Mouse (Mus musculus) left cerebral cortex, adult 9 months (tissue): ENCODE data around the gene Rgs12.

Source experiments
- DNase-seq, 2 experiments: peaks; one replicate each; pipeline ENCODE4 v3.0.0; 2022; ENCODE audit warnings: low spot score in 2 of 2

Rgs12 gene

DNA sequence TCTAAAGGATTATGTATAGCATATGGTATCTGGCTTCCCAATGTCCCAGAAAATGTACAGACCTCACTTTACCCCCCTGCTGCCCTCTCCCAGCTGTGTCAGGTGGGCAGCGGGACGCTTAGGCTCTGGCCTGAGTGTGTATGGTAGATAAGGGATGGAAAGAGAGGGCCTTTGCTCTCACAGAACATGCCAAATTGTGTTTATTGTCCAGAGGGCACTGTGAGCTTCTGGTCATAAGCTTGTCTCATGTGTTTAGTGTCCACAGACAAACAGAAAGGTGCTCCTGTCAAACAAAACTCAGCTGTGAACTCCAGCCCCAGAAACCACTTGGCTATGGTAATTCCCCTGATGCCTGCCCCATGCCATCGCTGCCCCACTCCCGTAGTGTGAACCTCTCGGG is 80.5 kb downstream of the Rgs12 start:
- no peak for DNase-seq

DNA sequence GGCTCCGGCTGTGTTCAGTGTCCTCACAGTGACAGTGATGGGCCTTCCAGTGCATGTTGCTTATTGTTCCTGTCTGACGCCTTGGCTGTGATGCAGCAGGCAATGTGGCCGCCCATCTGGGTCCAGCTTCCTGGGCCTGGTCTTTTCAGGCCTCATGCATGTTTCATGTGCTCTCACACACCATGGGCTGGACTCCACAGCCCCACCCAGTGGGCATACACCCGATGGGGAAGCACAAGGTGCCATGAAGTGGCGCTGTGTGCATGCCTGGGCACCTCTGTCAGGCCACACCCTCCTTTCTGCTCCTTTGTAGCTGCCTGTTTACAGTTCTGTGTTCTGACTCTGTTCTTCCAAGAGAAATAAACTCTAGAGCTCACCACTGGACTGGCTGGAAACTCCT is 83.8 kb downstream of the Rgs12 start:
- no peak for DNase-seq

DNA sequence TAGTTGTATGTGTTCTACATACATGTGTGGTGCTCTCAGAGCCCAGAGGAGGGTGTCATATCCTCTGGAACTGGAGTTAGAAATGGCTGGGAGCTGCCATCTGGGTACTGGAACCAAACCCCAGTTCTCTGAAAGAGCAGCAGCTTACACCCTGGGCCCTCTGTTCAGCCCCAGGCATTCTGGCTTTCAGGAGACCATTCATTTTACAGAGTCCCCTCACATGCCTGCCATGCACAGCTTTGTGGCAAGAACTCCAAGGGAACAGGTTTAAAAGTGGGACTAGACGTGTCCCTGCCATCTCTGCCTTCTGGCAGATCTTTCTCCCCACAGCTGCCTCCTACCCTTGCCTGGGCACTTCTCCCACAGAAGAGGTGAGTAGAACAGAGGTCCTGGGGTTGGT is 84.4 kb downstream of the Rgs12 start:
- DNase-seq, result no peak

DNA sequence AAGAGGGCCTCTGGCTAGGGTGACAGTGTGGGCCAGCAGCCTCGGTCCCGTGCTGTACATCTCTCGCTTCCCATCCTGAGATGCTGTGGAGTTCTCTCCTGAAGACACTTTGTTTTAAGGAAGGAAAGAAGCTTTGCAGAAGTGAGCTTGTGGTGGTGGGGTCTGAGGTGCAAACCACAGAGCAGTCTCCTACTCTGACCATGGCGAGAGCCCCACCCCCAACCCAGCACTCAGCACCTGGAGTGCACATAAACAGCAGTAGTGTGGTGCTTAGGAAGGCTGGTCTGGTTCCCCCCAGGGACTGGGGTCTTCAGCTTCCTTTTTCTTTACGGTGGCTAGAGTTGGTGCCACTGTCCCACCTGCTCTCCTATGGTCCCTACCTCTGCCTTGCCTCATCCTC is 85.9 kb downstream of the Rgs12 start:
- DNase-seq, result no peak

DNA sequence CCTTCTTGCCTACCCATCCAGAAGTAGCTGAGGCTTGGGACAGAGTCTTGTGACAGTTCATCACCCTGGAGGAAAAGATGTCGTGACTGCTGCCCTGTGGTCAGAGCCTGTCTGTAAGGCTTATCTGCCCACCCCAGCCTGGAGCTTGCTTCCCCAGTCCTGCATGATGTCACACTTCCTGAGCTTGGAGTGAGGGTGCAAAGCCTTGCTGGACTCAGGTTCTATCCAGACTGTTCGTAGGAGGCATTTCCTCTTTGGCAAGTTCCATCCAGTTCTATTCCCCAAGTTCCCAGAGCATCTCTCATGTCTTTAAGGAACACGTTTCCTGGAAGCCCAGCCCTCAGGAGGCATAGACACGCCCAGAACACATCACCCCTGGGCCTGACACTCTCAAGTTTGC is 86.5 kb downstream of the Rgs12 start:
- DNase-seq, result no peak

DNA sequence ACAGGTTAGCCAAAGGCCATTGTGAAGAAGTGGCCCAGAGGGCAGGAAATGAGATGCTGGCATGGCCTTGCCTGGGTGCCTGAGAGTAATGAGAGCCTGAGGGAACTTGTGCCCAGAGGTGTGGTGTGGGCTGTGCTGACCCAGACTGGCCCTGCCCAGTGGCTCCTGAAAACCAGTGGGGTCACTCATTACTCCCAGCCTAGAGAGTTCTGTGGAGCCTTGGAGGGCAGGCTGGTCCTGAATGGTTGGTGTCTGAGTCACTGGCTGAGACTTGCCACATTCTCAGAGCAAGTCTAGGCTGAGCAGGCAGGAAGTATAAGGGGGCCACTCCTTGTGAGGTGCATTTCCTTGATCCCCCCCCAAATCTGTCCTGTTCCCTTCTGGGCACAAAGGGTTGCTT is 88.2 kb downstream of the Rgs12 start:
- DNase-seq, result no peak

DNA sequence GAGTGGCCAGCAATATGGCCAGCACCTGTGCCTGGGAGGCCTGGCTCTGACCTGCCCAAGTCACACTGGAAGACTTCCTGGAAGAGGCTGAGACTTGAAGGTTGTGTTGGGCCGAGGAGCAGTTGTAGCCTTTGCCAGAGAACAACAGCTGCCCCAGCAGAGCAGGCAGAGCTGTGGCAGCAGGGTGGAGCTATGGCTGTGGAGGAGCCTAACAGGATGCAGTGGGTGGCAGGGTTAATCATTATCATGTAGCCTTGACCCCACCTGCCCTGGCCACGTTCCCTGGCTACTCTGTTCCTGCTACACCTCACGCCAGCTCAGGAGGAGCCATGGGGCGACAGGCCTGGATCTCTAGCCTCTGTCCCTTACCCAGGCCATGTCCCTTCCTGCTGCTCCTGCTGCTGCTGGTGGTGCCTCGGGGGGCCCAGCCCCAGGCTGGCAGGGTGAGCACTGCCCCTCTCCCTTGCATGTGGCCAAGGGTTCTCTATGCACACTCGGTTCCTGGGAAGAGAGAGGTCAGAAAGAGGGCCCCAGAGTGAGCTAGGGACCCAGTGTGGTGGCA is 92.1 kb downstream of the Rgs12 start, which contains the start of gene Hgfac:
Gene Hgfac, plus strand, starts transcription at position 242 of the 562 bp plus-strand sequence.
- no peak for DNase-seq

DNA sequence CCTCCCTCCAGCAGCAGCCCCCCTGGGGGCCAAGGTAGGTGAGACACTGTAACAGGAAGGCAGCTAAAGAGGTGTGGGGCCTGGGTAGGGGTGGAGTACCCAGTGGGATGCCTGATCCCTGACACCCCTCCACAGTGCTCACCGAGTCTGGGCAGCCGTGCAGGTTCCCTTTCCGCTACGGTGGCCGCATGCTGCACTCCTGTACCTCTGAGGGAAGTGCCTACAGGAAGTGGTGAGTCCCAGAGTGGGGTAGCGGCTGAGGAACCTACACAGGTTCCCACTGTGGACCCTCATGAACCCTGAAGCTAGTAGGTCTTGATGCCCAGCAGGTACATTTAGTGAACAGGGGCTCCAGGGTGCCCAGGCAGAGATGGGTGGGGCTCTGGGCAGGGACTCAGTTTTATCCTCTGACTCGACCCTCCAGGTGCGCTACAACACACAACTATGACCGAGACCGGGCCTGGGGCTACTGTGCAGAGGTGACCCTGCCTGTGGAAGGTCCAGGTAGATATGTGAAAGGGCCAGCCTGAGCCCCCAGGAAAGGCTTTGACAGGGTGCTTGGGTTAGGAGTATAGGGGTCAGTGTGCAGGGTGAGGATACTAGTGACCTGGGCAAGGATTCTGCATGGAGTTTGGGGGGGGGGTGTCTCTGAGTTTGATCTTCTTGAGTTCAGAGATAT is 93.3 kb downstream of the Rgs12 start:
- DNase-seq, result no peak

DNA sequence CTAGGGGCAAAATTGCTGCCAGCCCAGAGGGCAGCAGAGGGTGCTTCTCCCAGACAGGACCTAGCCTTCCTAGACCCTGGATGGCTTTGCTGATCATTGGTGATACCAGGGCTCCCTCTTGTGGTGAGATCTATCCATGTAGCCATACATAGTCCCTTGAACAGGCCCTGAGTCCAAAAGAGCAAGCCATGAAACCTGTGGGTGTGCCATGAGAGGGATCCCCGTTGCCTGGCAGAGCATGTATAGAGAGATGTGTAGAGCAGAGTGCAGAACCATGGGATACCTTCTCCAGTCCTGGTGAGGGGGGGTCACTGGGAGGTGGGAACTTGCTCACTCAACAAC is 93.8 kb downstream of the Rgs12 start:
- peak; percentile 35 to 89 for DNase-seq

DNA sequence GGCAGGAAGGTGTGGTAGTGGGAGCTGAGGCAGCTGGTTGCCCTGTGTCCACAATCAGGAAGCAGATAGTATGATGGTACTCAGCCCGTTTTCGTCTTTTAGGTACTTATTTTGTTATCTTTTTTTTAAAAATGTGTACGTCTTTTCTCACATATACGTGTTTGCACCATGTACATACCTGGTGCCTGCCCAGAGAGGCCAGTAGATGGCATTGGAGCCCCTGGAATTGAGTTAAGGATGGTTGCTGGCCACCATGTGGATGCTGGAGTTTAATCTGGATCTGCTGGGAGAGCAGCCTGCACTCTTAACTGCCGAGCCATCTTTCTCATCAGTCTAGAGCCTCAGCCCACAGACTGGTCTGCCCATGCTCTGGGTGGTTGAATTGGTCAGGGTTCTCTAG is 101.3 kb downstream of the Rgs12 start:
- no peak for DNase-seq

DNA sequence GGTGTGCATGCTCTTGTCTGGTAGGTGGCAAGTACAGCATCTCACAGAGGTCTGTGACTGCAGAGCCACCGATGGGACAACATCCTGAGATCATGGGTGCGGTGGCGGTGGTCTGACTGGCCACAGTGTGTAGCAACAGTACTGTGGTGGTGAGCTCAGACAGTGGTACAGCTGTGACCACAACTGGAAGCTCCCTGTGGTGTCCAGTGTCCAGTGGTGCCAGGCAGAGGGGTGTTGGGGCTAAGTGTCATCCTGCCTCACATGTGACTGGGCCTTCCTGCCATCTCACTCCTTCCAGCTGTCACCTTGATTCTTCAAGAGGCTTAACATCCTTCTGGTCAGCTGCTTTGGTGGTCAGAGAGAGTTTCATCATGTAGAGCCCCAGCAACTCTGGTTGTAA is 105.4 kb downstream of the Rgs12 start:
- DNase-seq, result no peak

DNA sequence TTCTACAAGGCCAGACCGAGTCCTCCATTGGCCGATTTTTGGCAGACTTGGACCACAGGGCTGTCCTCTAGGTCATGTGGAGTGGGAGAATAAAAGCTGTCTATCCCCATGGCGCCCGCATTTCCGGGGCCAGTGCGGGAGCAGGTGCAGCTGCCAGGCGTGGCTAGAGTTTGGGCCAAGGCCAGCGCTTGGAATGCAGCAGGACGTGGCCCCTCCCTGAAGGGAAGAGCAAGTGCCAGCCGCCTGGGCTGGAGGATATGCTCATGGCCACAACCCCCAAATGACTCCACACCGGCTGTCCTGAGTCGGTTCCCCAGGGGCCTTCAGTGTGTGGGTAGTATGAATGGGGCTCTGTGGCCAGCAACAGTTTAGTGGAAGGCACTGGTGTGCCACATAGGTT is 105.8 kb downstream of the Rgs12 start:
- DNase-seq, result no peak

DNA sequence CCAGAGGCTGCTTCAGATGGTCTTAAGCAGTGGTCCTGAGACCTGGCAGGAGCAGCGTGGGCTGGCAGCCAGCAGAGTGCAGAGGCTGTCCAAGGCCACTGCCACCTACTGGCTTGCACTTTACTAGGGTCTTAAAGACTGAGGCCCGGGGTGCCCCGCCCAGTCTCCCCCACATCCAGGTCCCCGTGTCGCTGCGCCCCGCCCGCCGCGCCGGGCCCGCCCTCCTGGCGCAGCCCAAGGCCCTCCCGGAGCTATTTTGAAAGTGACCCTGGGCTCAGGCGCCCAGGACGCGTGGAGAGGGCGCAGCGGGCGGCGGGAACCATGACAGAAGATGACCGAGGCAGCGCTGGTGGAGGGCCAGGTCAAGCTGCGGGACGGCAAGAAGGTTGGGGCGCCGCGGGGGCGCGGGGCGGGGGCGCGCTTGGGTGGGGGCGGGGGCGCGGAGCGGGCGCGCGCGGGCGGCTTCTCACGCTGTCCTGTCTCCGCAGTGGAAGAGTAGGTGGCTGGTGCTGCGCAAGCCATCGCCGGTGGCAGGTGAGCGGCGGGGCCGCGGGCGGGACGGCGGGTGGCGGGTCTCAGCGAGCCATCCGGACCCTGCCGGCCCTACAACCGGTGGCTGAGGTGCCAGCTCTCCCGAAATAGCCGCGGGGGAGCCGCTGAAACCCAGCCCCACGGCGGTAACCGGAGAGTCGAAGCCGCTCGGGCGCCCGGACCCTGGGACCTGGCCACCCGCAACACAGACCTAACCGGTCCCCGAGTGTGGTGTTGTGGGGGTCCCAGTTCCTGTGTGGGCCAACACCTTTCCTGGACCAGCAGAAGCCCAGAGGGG is 107.6 kb downstream of the Rgs12 start, which contains the start of gene Dok7:
Gene Dok7, plus strand, starts transcription at position 163 of the 829 bp plus-strand sequence.
- peak; percentile 30 to 56 for DNase-seq

DNA sequence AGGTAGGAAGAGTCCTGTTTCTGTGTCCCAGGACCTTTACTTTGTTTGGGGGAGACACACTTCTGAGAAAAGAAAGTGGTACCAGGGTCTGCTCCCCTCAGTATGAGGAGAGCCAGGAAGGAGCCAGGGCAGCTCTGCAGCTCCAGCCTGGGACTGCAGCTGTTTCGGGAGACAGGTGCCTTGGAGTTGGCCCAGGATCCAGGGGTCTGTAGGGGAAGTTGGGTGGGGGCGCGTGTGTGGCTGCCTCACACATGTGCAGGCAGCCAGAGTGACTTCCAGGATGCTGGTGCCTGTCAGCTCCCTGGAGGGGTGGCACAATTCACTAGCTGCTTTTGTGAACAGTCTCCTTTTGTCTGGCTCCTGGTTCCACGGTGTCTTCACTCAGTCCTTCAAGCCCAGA is 108.3 kb downstream of the Rgs12 start:
- DNase-seq, result no peak

DNA sequence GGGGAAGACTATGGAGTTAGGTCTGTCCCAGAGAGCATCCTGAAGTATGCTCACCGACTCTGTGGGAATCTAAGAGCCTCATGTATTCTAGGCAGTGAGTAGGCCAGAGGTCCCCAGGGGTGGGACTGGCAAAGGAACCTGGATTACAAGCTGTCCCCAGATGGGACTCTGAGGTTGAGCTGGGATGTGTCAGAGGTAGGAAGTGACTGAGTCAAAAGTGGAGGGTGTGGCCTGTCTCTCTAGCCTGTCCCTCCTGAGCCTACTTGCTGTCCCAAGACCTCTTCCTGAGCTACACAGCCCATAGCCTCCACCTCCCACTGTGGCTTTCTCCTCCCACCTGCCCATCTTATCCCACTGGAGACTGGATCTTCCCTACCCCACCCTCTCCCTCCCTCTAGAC is 109.0 kb downstream of the Rgs12 start:
- DNase-seq, result no peak

DNA sequence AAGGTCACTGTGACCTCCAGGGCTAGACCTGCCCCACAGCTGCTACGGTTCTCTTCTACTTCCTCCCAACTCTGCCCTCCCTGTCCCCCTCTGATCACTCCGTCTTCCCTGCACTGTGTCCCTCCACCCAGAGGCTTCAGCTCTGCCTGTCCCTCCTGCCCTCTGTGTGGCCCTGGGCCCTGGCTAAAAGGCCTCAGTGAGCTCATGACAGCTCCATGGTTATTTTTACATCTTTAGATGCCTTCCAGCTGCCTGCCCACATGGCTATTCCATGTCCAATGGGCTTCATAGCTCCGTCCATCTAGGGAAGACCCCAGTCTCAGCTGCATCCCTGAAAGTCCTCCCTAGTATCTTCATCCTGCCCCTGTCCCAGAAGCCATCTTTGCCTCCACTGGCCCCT is 110.9 kb downstream of the Rgs12 start:
- no peak for DNase-seq

DNA sequence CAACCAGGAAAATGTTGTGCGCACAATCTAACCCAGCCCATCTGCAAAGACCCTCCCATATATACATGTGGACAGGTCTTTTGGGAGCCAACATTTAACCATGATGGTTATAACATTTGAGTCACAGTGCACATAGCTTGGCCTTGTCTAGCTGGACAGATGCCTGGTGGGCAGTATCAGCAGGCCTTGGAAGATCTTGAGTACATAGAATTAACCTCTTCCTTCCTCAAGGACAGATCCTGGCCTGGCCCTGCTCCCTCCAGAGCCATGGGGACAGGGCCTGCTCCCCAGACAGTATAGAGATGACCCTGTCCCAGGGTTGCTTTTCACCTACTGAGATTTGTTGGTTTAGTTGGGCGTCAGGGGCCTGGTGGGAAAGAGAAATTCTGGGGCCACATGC is 120.6 kb downstream of the Rgs12 start:
- DNase-seq, result no peak

DNA sequence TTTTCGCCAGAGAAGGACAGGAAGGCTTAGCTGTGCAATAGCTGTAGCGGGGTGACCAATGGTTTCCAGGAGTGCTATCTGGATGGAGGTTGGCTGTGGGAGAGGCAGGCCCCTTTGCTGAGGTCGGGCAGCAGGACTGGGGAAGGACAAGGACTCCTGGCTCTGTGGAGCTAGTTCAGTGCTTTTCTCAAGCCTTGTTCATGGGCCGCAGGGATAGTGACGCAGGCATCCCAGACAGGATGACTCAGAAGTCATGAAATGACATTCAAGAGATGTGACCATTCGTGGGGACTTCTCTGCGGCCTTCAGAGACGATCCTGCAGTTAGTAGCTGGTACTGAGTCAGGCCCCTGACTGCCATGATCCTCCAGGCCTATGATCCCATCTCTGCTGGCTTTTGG is 121.1 kb downstream of the Rgs12 start:
- DNase-seq, result no peak

DNA sequence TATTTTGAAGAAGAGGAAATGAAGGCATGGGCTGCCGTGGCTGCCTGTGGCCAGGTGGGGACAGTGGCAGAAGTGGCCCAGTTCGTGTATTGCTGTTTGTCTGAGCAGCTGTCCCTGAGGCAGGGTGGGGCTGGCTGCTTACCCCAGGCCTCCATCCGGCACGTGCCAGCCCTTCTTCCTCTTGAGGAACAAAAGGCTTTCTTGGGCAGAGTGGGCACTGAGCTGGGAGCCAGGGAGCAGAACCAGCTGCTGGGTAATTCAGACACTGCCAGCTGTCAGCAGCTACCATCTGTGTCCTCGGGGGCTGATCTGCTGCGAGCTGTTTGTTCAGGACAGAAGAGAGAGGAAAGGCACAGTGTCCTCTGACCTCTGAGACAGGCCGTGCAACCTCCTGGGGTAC is 121.7 kb downstream of the Rgs12 start:
- DNase-seq, result peak in 1 of 2 experiments; percentile 48

DNA sequence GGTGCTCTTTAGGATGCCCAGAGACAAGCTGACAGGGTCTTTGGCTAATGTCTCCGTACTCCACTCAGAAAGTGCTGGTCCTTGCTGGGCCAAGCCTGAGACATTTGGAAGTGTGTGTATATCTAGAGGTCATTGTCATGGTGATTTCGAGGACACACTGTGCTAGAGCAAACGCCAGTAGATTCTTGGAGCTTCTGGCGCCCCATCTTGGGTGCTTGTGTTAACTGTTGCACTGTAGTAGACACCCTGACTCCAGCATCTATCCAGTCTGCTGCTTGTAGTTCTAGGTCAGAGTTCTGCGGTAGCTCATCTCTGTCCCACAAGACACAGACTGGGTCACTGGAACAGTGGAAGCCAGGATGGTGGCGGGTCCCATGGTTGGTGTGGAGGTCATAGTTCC is 122.6 kb downstream of the Rgs12 start:
- no peak for DNase-seq

DNA sequence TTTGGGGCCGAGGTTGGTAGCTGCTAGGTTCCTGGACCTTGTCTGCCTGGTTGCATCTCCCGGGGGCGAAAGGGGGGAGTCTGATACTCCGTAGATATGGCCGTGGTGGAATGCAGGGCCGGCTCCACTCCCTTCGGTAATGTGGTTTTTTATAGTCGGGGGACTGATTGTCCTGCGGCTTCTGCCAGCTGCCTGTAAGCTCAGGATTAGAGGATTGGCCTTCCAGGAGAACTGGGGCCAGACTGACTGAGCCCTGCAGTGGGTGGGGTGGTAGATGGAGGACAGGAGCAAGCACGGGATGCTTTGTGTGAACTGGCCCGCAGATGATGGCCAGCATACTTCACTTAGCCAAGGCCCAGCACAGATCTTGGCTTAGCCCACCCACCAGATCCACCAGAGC is 124.0 kb downstream of the Rgs12 start:
- no peak for DNase-seq

DNA sequence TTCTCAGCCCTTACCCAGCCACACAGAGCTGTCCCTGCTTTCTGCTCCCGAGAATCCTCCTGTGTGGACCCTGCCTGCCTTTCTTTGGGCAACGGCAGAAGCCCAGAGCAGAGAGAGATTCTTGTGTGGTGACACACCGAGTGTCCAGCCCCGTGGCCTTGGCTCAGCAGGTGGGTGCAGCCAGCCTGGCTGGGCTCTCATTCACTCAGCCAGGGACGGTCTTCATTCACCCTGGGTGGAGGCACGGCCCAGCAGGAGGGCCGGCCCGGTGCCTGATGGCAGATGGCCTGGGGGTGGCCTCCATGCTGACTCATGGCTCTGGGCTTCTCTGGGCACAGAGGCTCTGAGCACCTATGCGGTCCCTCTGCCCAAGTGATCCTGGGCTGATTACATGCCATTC is 124.7 kb downstream of the Rgs12 start:
- no peak for DNase-seq

DNA sequence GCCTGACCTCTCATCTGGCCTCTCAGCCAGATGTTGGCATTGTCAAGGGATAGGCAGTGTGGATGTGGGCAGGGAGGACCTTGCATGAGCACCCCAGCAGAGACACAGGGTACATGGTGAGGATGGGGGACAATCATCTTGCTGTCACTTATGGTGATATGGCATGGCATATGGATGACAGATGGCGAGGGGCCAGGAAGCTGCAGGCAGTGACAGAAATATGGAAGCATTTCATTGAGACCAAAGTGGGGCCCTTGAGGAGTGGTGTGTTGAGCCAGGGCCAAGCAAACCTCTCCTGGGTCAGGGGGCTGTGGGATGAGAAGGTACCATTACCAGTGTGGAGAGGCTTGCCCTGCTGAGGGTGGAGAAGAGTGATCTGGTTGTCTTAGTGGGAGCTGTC is 127.1 kb downstream of the Rgs12 start:
- no peak for DNase-seq
